ENCODE assay signal across 9 mouse cellular contexts in genomic region chr11:118793639-118794021, GRCm38 (mm10).
DNase-seq lines count a peak whose midpoint lies in the region; ATAC-seq and TF ChIP-seq lines count a peak whose summit lies in the region.
"Had no signal": no experiment of that assay in that cellular context is flagged by ENCODE, and none has a peak within 500 bp of the region (broad histone marks: within the 10 kb centered on the region; RNA-seq: fewer than 3 reads in every experiment).

No protein-coding gene starts in this region.

- peak overlapping the region; percentile 48; the same call in 1 of the 2 replicates for H3K9ac ChIP-seq in midbrain, embryonic 13.5 days (replicated peaks)

- H3K4me3 ChIP-seq in forebrain, embryonic 10.5 days: no peak overlapping the region
- H3K4me3 ChIP-seq in midbrain, embryonic 13.5 days (replicated peaks): no peak overlapping the region

- H3K4me2 ChIP-seq in midbrain, embryonic 13.5 days (replicated peaks): 0 out of 2 replicates have a peak overlapping the region, but pooled peaks have one; percentile 5

- no peak for TF ChIP-seq CTCF in brain, embryonic 14.5 days (IDR thresholded peaks at IDR 0.05; ENCODE audit: borderline replicate concordance, extremely low read depth, insufficient read depth, insufficient read length)

- peaks cover 34% of the 10 kb centered on the region for H3K4me1 ChIP-seq in forebrain, embryonic 10.5 days
- peaks cover 54% of the 10 kb centered on the region for H3K4me1 ChIP-seq in midbrain, embryonic 13.5 days (replicated peaks)

- peak; percentile 96 for DNase-seq in brain, embryonic 14.5 days (ENCODE audit: low read depth)
- no peak for DNase-seq in forebrain, embryonic 10.5 days (ENCODE audit: extremely low spot score, low spot score)
- DNase-seq in layer of hippocampus, adult 18-20 months (ENCODE audit: low spot score in 2 of 2): peak; percentile 85 to 90
- DNase-seq in yolk sac, embryonic 10.5 days (ENCODE audit: low spot score): no peak
- DNase-seq in gastrocnemius, postnatal 10 days: no peak
- DNase-seq in urinary bladder, postnatal 25 days (ENCODE audit: low spot score): no peak
- no peak for DNase-seq in adrenal gland, postnatal 14 days
- DNase-seq: heart, postnatal 4 days had no signal

- no peaks in the 10 kb centered on the region for H3K27me3 ChIP-seq in forebrain, embryonic 10.5 days (ENCODE audit: poor library complexity, severe bottlenecking)
- H3K27me3 ChIP-seq in midbrain, embryonic 13.5 days: no peaks in the 10 kb centered on the region

- no peak for TF ChIP-seq POLR2A in brain, embryonic 14.5 days (IDR thresholded peaks at IDR 0.05; ENCODE audit: borderline replicate concordance, extremely low read depth, insufficient read depth, insufficient read length, poor library complexity, severe bottlenecking)

- H3K36me3 ChIP-seq in forebrain, embryonic 10.5 days (replicated peaks): no peaks in the 10 kb centered on the region
- H3K36me3 ChIP-seq in midbrain, embryonic 13.5 days: no peaks in the 10 kb centered on the region

- no peaks in the 10 kb centered on the region for H3K9me3 ChIP-seq in forebrain, embryonic 10.5 days
- H3K9me3 ChIP-seq in midbrain, embryonic 13.5 days: no peaks in the 10 kb centered on the region

- H3K27ac ChIP-seq in forebrain, embryonic 10.5 days: peak overlapping the region; percentile 80
- H3K27ac ChIP-seq in midbrain, embryonic 13.5 days: peak overlapping the region; percentile 98

- WGBS in forebrain, embryonic 10.5 days: 86% methylated on average over 16 of the region's 16 CpGs
- 27% methylated on average over 16 of the region's 16 CpGs for WGBS in midbrain, embryonic 13.5 days

- peak; percentile 84 for ATAC-seq in midbrain, embryonic 13.5 days

Comparison
In these comparisons a context has a peak if more than half of its experiments do, and no peak if none do; other contexts are left out.
1. DNase-seq: peak in brain, embryonic 14.5 days (single experiment) and layer of hippocampus, adult 18-20 months (2 of 2); none in forebrain, embryonic 10.5 days (single experiment), yolk sac, embryonic 10.5 days (single experiment), gastrocnemius, postnatal 10 days (single experiment), urinary bladder, postnatal 25 days (single experiment) and adrenal gland, postnatal 14 days (single experiment).